ENCODE assay signal across 11 mouse cellular contexts in genomic region chr2:132305988-132306387, GRCm38 (mm10). TPM values are rescaled to one million over a fixed set of nuclear protein-coding genes. Genes with fewer than 3 reads are reported as not detected.
DNase-seq lines count a peak whose midpoint lies in the region; ATAC-seq and TF ChIP-seq lines count a peak whose summit lies in the region.
"Had no signal": no experiment of that assay in that cellular context is flagged by ENCODE, and none has a peak within 500 bp of the region (broad histone marks: within the 10 kb centered on the region; RNA-seq: fewer than 3 reads in every experiment).

No protein-coding gene starts in this region.

- H3K4me2 ChIP-seq in heart, embryonic 12.5 days = no peak overlapping the region
- no peak overlapping the region for H3K4me2 ChIP-seq in liver, embryonic 14.5 days (ENCODE audit: low read depth)
- H3K4me2 ChIP-seq: limb, embryonic 13.5 days had no signal

- no peaks in the 10 kb centered on the region for H3K36me3 ChIP-seq in heart, adult 2 months (ENCODE audit: control insufficient read depth, insufficient read depth, low read length)
- peaks cover 72% of the 10 kb centered on the region for H3K36me3 ChIP-seq in heart, embryonic 12.5 days
- H3K36me3 ChIP-seq in MEL (ENCODE audit: control insufficient read depth in 1 of 2, insufficient read depth in 2 of 2, low read length in 2 of 2) = peaks cover 0 to 36% of the 10 kb centered on the region in 2 experiments; a peak in 2 of 4 replicates
- no peaks in the 10 kb centered on the region for H3K36me3 ChIP-seq in liver, embryonic 14.5 days (replicated peaks; ENCODE audit: control insufficient read depth, insufficient read depth, low read depth)

- no peak for TF ChIP-seq POLR2A in heart, adult 2 months (IDR thresholded peaks at IDR 0.05; ENCODE audit: insufficient read depth, low read depth, low read length)
- TF ChIP-seq POLR2A in MEL (IDR thresholded peaks at IDR 0.05; ENCODE audit: control insufficient read depth in 1 of 2, insufficient read depth in 1 of 2, low read depth in 1 of 2, low read length in 2 of 2, poor library complexity in 1 of 2) = no peak

- H3K9ac ChIP-seq in heart, adult 2 months (ENCODE audit: low read depth, low read length) = no peak overlapping the region
- H3K9ac ChIP-seq in heart, embryonic 12.5 days = no peak overlapping the region
- H3K9ac ChIP-seq in MEL (ENCODE audit: control insufficient read depth, low read depth, low read length, poor library complexity, severe bottlenecking) = no peak overlapping the region
- H3K9ac ChIP-seq in liver, embryonic 14.5 days (replicated peaks) = no peak overlapping the region
- H3K9ac ChIP-seq: limb, embryonic 13.5 days had no signal

- H3K27me3 ChIP-seq in heart, adult 2 months (ENCODE audit: control insufficient read depth, insufficient read depth, low read length) = no peaks in the 10 kb centered on the region
- H3K27me3 ChIP-seq in heart, embryonic 12.5 days (replicated peaks) = no peaks in the 10 kb centered on the region
- H3K27me3 ChIP-seq in MEL (ENCODE audit: control insufficient read depth in 1 of 2, insufficient read depth in 2 of 2, low read length in 2 of 2) = no peaks in the 10 kb centered on the region
- H3K27me3 ChIP-seq in liver, embryonic 14.5 days (ENCODE audit: control insufficient read depth, insufficient read depth, low read length) = no peaks in the 10 kb centered on the region
- H3K27me3 ChIP-seq: limb, embryonic 13.5 days had no signal

- H3K79me2 ChIP-seq in heart, adult 2 months (replicated peaks; ENCODE audit: control insufficient read depth, insufficient read depth, low read length) = no peaks in the 10 kb centered on the region
- H3K79me2 ChIP-seq in MEL (ENCODE audit: control insufficient read depth, insufficient read depth, low read length, poor library complexity) = no peaks in the 10 kb centered on the region

- TF ChIP-seq CTCF in heart, adult 2 months (IDR thresholded peaks at IDR 0.05) = peak; percentile 74
- TF ChIP-seq CTCF in MEL (IDR thresholded peaks at IDR 0.05 in 2 of 3, conservative IDR thresholded peaks at IDR 0.05 in 1 of 3; ENCODE audit: control insufficient read depth in 1 of 3, insufficient read depth in 1 of 3, low read depth in 2 of 3, low read length in 3 of 3, poor library complexity in 1 of 3, severe bottlenecking in 1 of 3) = peak; percentile 81 to 93 (median 81)
- TF ChIP-seq CTCF in liver, embryonic 14.5 days (IDR thresholded peaks at IDR 0.05; ENCODE audit: low read depth) = peak; percentile 84

- no peak for DNase-seq in heart, adult 2 months
- DNase-seq in 3T3-L1 (ENCODE audit: low read depth, low spot score) (peak; percentile 43), MEL (ENCODE audit: low read depth, low spot score) (peak; percentile 53), MN1 (ENCODE audit: low spot score) (no peak)
- no peak for DNase-seq in liver, embryonic 14.5 days (ENCODE audit: low read depth in 3 of 3, low spot score in 3 of 3)
- no peak for DNase-seq in gastrocnemius, postnatal 10 days
- no peak for DNase-seq in left cerebral cortex, postnatal 10 days (ENCODE audit: extremely low spot score in 1 of 2, low spot score in 2 of 2)
- DNase-seq: heart, postnatal 4 days had no signal

- WGBS in heart, adult 2 months = 53% methylated on average over 4 of the region's 4 CpGs
- 57% methylated on average over 4 of the region's 4 CpGs for WGBS in heart, embryonic 12.5 days
- 15% methylated on average over 4 of the region's 4 CpGs for WGBS in liver, embryonic 14.5 days (ENCODE audit: insufficient replicate concordance)

- no peak for TF ChIP-seq EP300 in heart, adult 2 months (IDR thresholded peaks at IDR 0.05; ENCODE audit: insufficient read depth, low read depth, low read length)
- TF ChIP-seq EP300 in MEL (IDR thresholded peaks at IDR 0.05; ENCODE audit: low read depth in 1 of 2, low read length in 2 of 2) = no peak
- TF ChIP-seq EP300 in liver, embryonic 14.5 days (IDR thresholded peaks at IDR 0.05; ENCODE audit: low read depth) = no peak

- TF ChIP-seq RAD21 in MEL (IDR thresholded peaks at IDR 0.05; ENCODE audit: low read depth, low read length) = no peak

- no peak overlapping the region for H3K4me3 ChIP-seq in heart, adult 2 months
- H3K4me3 ChIP-seq in heart, embryonic 12.5 days = no peak overlapping the region
- no peak overlapping the region for H3K4me3 ChIP-seq in MEL (ENCODE audit: control insufficient read depth in 1 of 2, insufficient read depth in 1 of 2, low read depth in 2 of 2, low read length in 2 of 2)
- H3K4me3 ChIP-seq in liver, embryonic 14.5 days (ENCODE audit: insufficient read depth in 1 of 2, low read depth in 2 of 2, low read length in 2 of 2) = no peak overlapping the region
- H3K4me3 ChIP-seq: erythroblast, embryonic 14.5 days; limb, embryonic 13.5 days had no signal

- no peaks in the 10 kb centered on the region for H3K9me3 ChIP-seq in heart, embryonic 12.5 days (replicated peaks)
- H3K9me3 ChIP-seq in MEL (replicated peaks; ENCODE audit: insufficient read depth, low read length) = no peaks in the 10 kb centered on the region
- H3K9me3 ChIP-seq in liver, embryonic 14.5 days (ENCODE audit: control insufficient read depth, low read length) = no peaks in the 10 kb centered on the region
- H3K9me3 ChIP-seq: limb, embryonic 13.5 days had no signal

- H3K27ac ChIP-seq in heart, adult 2 months = no peak overlapping the region
- no peak overlapping the region for H3K27ac ChIP-seq in heart, embryonic 12.5 days (ENCODE audit: poor library complexity, severe bottlenecking)
- H3K27ac ChIP-seq in MEL (ENCODE audit: control insufficient read depth, low read depth, low read length) = peak overlapping the region; percentile 78
- no peak overlapping the region for H3K27ac ChIP-seq in liver, embryonic 14.5 days
- H3K27ac ChIP-seq: limb, embryonic 13.5 days had no signal

- no peaks in the 10 kb centered on the region; the same call in 1 of the 2 replicates for H3K4me1 ChIP-seq in heart, adult 2 months (ENCODE audit: control insufficient read depth, insufficient read depth, low read length)
- no peaks in the 10 kb centered on the region for H3K4me1 ChIP-seq in heart, embryonic 12.5 days (replicated peaks)
- H3K4me1 ChIP-seq in MEL (ENCODE audit: control insufficient read depth in 1 of 2, insufficient read depth in 2 of 2, low read length in 2 of 2) = peaks cover 6 to 47% of the 10 kb centered on the region in 2 experiments
- H3K4me1 ChIP-seq in liver, embryonic 14.5 days (replicated peaks; ENCODE audit: control insufficient read depth in 2 of 2, insufficient read depth in 2 of 2, low read length in 1 of 2) = no peaks in the 10 kb centered on the region
- H3K4me1 ChIP-seq: limb, embryonic 13.5 days had no signal

- no peak for ATAC-seq in heart, embryonic 12.5 days (ENCODE audit: insufficient number of reproducible peaks, low FRiP score)
- no peak for ATAC-seq in liver, embryonic 14.5 days (ENCODE audit: insufficient read depth)

- intact Hi-C loops in heart, adult 2 months (cut with DNase I) = loop anchor here (2.0 kb wide), 1 partner anchor 43 kb away; the partner anchor contains the start of gene Cds2
- intact Hi-C loops in left cerebral cortex, postnatal 10 days (cut with DNase I) = no loop called here

TF ChIP-seq in MEL, 35 proteins besides CTCF, POLR2A, EP300 and RAD21:
- TF ChIP-seq MXI1 (IDR thresholded peaks at IDR 0.05; ENCODE audit: low read depth, low read length) = no peak
- TF ChIP-seq TCF12 (IDR thresholded peaks at IDR 0.05; ENCODE audit: low read depth, low read length) = no peak

RNA-seq across cellular contexts. Expression of gene Cds2, which starts 43.0 kb away (rescaled TPM):
- 10 to 100 TPM; 75.4 to 90.4 TPM for total RNA-seq in heart, adult 2 months (2021)
- polyA plus RNA-seq in heart, adult 2 months (2012; rRNA removed) = 48.0 and 85.1 TPM in 2 replicates
- polyA plus RNA-seq in heart, embryonic 12.5 days (2016; fragmentation: Nextera tagmentation; extraction: Ambion mirVana) = 18.9 and 21.0 TPM in 2 replicates
- 8.8 and 10.3 TPM in 2 replicates for total RNA-seq in MEL (2012; rRNA removed)
- polyA plus RNA-seq in MEL (2012; ENCODE audit: insufficient read depth in 1 of 2, insufficient read length in 2 of 2, low read depth in 1 of 2, low replicate concordance in 2 of 2, missing spikeins in 1 of 2) = 10 to 100 TPM in 1 of 2 experiments, not detected in 1; 28.5 TPM
- polyA plus RNA-seq in liver, embryonic 14.5 days (2012; rRNA removed) = 4.6 TPM in 2 replicates
- polyA plus RNA-seq in liver, embryonic 14.5 days (2014; fragmentation: Nextera tagmentation; extraction: Ambion mirVana) = 8.8 and 10.1 TPM in 2 replicates
- 10 to 100 TPM; 21.7 to 25.4 TPM for total RNA-seq in gastrocnemius, postnatal 10 days (2021)
- 100 to 1,000 TPM; 182 to 191 TPM for total RNA-seq in left cerebral cortex, postnatal 10 days (2021)

RNA-seq across cellular contexts. Expression of gene Pcna, which starts 52.9 kb away (rescaled TPM):
- total RNA-seq in heart, adult 2 months (2021) = 10 to 100 TPM; 36.5 to 39.9 TPM
- 25.9 and 35.8 TPM in 2 replicates for polyA plus RNA-seq in heart, adult 2 months (2012; rRNA removed)
- 172 and 177 TPM in 2 replicates for polyA plus RNA-seq in heart, embryonic 12.5 days (2016; fragmentation: Nextera tagmentation; extraction: Ambion mirVana)
- total RNA-seq in MEL (2012; rRNA removed) = 398 and 427 TPM in 2 replicates
- 100 to 1,000 TPM; 308 to 541 TPM for polyA plus RNA-seq in MEL (2012; ENCODE audit: insufficient read depth in 1 of 2, insufficient read length in 2 of 2, low read depth in 1 of 2, low replicate concordance in 2 of 2, missing spikeins in 1 of 2)
- polyA plus RNA-seq in liver, embryonic 14.5 days (2012; rRNA removed) = 355 and 391 TPM in 2 replicates
- polyA plus RNA-seq in liver, embryonic 14.5 days (2014; fragmentation: Nextera tagmentation; extraction: Ambion mirVana) = 356 and 377 TPM in 2 replicates
- total RNA-seq in gastrocnemius, postnatal 10 days (2021) = 10 to 100 TPM; 42.2 to 50.7 TPM
- total RNA-seq in left cerebral cortex, postnatal 10 days (2021) = 10 to 100 TPM; 57.1 to 61.2 TPM

RNA-seq across cellular contexts. Expression of gene Tmem230, which starts 58.4 kb away (rescaled TPM):
- 10 to 100 TPM; 23.1 to 23.3 TPM for total RNA-seq in heart, adult 2 months (2021)
- 28.0 and 43.2 TPM in 2 replicates for polyA plus RNA-seq in heart, adult 2 months (2012; rRNA removed)
- polyA plus RNA-seq in heart, embryonic 12.5 days (2016; fragmentation: Nextera tagmentation; extraction: Ambion mirVana) = 40.3 and 40.7 TPM in 2 replicates
- 8.3 and 9.1 TPM in 2 replicates for total RNA-seq in MEL (2012; rRNA removed)
- 10 to 100 TPM in 1 of 2 experiments, not detected in 1; 21.5 TPM for polyA plus RNA-seq in MEL (2012; ENCODE audit: insufficient read depth in 1 of 2, insufficient read length in 2 of 2, low read depth in 1 of 2, low replicate concordance in 2 of 2, missing spikeins in 1 of 2)
- polyA plus RNA-seq in liver, embryonic 14.5 days (2012; rRNA removed) = 9.0 and 11.8 TPM in 2 replicates
- 15.2 and 15.7 TPM in 2 replicates for polyA plus RNA-seq in liver, embryonic 14.5 days (2014; fragmentation: Nextera tagmentation; extraction: Ambion mirVana)
- total RNA-seq in gastrocnemius, postnatal 10 days (2021) = 10 to 100 TPM; 21.6 to 26.9 TPM
- total RNA-seq in left cerebral cortex, postnatal 10 days (2021) = 10 to 100 TPM; 27.0 to 30.2 TPM

Comparison
In these comparisons a context has a peak if more than half of its experiments do, and no peak if none do; other contexts are left out.
1. DNase-seq: peak in 3T3-L1 (single experiment) and MEL (single experiment); none in heart, adult 2 months (0 of 2), liver, embryonic 14.5 days (0 of 3), MN1 (single experiment), gastrocnemius, postnatal 10 days (single experiment) and left cerebral cortex, postnatal 10 days (0 of 2).
2. Peak in every context shown above with its lines, with median percentiles within 50 percentile points of each other: CTCF ChIP-seq.